Mouse (Mus musculus) hindbrain, embryonic 13.5 days (tissue): Measurements from ENCODE around the gene Rasgrf2. TPM values are rescaled to one million over a fixed set of nuclear protein-coding genes. Genes with fewer than 3 reads are reported as not detected.

Experiments
- ATAC-seq: fragments of 200-750 bp; cut with Nextera tagmentation; 2 replicates; pipeline ENCODE4 v1.8.0; 2017; ENCODE audit warnings: moderate TSS enrichment; ENCODE audit not compliant: low FRiP score
- H3K27ac ChIP-seq: fragments of 300-500 bp; sonication (generic); 2 replicates; pipeline ENCODE4 v1.5.1; 2015; ENCODE audit warnings: inconsistent platforms, mild to moderate bottlenecking, moderate library complexity
- H3K27me3 ChIP-seq: fragments of 300-500 bp; sonication (generic); 2 replicates; pipeline ENCODE4 v1.6.1; 2015; ENCODE audit warnings: mild to moderate bottlenecking, inconsistent platforms
- H3K36me3 ChIP-seq: fragments of 300-500 bp; sonication (generic); 2 replicates; pipeline ENCODE4 v1.6.1; 2015; ENCODE audit warnings: mild to moderate bottlenecking, inconsistent platforms
- H3K4me1 ChIP-seq: fragments of 300-500 bp; sonication (generic); replicated peaks from 2 replicates; pipeline ENCODE4 v1.6.1; 2015; ENCODE audit warnings: inconsistent platforms
- H3K4me2 ChIP-seq: fragments of 300-500 bp; sonication (generic); 2 replicates; pipeline ENCODE4 v1.6.1; 2015; ENCODE audit warnings: inconsistent platforms, mild to moderate bottlenecking, moderate library complexity
- H3K4me3 ChIP-seq: fragments of 300-500 bp; sonication (generic); 2 replicates; pipeline ENCODE4 v1.5.1; 2015; ENCODE audit warnings: mild to moderate bottlenecking, inconsistent platforms
- H3K9ac ChIP-seq: fragments of 300-500 bp; sonication (generic); 2 replicates; pipeline ENCODE4 v1.6.1; 2015; ENCODE audit warnings: mild to moderate bottlenecking, inconsistent platforms
- H3K9me3 ChIP-seq: fragments of 300-500 bp; sonication (generic); 2 replicates; pipeline ENCODE4 v1.6.1; 2016; ENCODE audit warnings: inconsistent platforms
- WGBS: fragments of 180-500 bp; shearing (Covaris S2); methylation state at CpG from one replicate; pipeline ENCODE4 v1.1.7; 2015; 5-methylcytosine and 5-hydroxymethylcytosine counted together
- polyA plus RNA-seq: library from polyadenylated mRNA; unstranded; fragments of >200 nt; fragmentation: Nextera tagmentation; extraction: Ambion mirVana; gene quantifications from 2 replicates; pipeline ENCODE4 v1.2.1, GENCODE M21; 2015

Gene Rasgrf2
- polyA plus RNA-seq, 1 experiment from 2014 or later, result 2.5 TPM

DNA sequence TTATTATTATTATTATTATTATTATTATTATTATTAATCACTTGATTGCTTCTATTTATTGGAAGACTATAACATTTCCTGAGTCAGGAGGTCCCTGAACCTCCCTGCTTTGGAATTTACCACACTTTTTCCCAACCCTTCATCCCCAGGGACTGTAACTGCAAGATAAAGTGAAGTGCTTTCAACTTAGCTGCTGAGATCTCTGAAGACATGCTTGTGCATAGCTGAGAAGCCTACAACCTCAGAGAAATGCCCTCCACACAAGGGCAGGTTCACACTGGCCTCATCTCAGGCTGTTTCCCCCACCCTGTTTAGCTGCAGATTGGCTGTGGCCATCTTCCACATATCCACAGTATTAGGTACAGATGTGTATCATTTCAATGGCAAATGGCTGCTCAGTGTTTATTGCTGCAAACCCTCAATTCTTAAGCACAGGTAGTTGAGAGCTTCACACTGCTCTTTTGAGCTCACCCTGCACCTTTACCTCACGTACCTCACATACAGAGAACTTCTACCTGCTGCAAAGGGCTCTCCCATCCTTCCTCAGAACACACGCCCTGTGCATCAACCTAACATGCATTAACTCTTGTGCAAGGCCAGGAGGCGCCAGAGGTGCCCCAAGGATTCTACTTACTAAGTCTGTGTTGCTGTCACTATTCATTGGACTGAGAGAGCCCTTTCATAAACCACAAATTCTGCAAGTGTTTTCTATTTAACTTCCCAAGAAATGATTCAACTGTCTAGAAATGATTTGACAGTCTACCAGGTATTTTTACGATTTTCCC is 202.7 kb downstream of the Rasgrf2 start:
- no peak overlapping the region for H3K4me3 ChIP-seq
- no peaks in the 10 kb centered on the region for H3K36me3 ChIP-seq
- H3K4me1 ChIP-seq, result no peaks in the 10 kb centered on the region
- H3K27me3 ChIP-seq, result no peaks in the 10 kb centered on the region
- H3K9ac ChIP-seq, result no peak overlapping the region
- no peaks in the 10 kb centered on the region for H3K9me3 ChIP-seq
- no peak overlapping the region for H3K27ac ChIP-seq
- ATAC-seq, result no peak
- WGBS, result 73% methylated on average over 4 of the region's 4 CpGs
- H3K4me2 ChIP-seq, result no peak overlapping the region

DNA sequence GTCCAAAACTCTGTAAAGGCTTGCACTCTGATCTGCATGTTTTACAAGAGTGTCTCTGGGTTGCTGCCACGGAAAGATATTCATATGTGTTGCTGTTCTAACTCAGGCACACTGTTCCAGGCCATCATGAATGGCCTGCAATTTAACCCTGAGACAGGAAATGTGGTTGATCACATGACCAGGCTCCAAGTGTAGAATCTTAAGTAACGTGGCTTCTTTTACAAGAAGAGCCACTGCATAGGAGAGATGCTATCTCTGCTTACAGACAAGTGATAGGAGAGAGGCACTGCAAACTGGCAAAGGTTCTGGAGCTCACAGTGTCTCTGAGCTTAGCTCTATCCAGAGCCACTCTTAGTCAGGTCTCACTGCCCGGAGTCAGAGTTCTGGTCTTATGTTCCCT is 210.4 kb downstream of the Rasgrf2 start:
- Histone ChIP-seq H3K9ac (no peak overlapping the region), H3K27ac (no peak overlapping the region), H3K9me3 (no peaks in the 10 kb centered on the region), H3K36me3 (no peaks in the 10 kb centered on the region), H3K4me3 (no peak overlapping the region), H3K4me1 (0 out of 2 replicates have a peak, but pooled peaks cover 4% of the 10 kb centered on the region), H3K4me2 (no peak overlapping the region), H3K27me3 (no peaks in the 10 kb centered on the region)
- WGBS, result 78% methylated on average over 3 of the region's 3 CpGs
- ATAC-seq, result no peak

DNA sequence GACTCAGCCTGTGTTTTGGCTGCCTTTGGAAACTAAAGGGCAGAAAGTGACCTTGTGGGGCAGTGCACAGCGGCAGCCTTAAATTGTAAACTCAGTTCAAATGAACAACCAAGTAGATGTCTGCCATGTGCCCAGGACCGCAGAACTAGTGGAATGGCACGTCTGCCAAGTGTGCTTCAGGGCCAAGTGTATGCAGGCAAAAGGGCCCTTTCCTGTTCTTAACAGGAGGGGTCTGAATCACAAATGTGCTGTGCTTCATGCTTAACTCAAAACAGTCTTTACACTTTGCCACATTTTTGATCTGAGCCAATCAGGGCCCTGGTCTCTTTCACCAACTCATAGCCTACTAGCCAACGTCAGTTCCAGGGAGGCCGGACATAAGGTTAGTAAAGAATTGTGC is 212.7 kb downstream of the Rasgrf2 start:
- Histone ChIP-seq H3K9me3 (no peaks in the 10 kb centered on the region), H3K4me2 (no peak overlapping the region), H3K4me1 (peaks cover 13% of the 10 kb centered on the region), H3K4me3 (no peak overlapping the region), H3K36me3 (no peaks in the 10 kb centered on the region), H3K27ac (no peak overlapping the region), H3K27me3 (no peaks in the 10 kb centered on the region), H3K9ac (no peak overlapping the region)
- no peak for ATAC-seq
- WGBS, result 92% methylated on average over 5 of the region's 5 CpGs

DNA sequence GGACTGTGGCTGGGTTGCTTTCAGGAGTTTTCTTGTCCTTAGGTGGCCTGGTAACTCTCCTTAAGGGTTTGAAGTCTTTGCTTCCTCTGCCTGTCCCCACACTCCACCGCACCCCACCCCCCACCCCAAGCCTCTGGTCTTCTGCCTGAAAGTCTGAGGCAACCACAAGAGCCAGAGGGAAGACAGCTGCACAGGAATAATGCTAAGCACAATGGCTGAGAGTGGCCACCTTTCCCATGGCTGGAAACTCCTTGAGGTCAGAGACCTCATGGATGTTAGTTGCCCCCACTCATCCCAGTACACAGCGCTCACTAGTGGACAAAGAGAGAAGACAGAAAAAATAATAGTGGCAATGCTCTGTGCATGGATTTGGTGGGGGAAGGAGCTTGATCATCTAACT is 213.6 kb downstream of the Rasgrf2 start:
- Histone ChIP-seq H3K9ac (no peak overlapping the region), H3K27ac (no peak overlapping the region), H3K4me3 (no peak overlapping the region), H3K4me1 (peaks cover 13% of the 10 kb centered on the region), H3K4me2 (no peak overlapping the region), H3K36me3 (no peaks in the 10 kb centered on the region), H3K27me3 (no peaks in the 10 kb centered on the region), H3K9me3 (no peaks in the 10 kb centered on the region)
- no peak for ATAC-seq
- 92% methylated on average over 2 of the region's 2 CpGs for WGBS

DNA sequence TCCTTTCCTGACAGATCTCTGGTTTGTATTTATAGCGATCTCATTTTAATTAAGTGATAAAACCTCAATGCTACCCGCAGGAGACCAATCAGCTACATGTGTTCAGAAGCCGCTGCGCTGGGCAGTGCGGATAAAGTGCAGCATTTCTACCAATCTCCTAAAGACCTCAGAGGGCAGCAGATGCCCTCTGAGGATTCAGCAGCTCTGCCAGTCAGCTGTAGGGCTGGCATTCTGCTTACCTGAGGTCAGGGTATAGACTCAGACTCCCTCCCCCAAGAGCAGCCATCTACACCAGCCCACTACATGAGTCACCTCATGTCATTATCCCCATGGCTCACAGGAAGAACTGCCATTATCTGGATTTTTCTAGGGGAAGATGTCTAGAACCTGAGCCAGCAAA is 215.1 kb downstream of the Rasgrf2 start:
- no peaks in the 10 kb centered on the region for H3K27me3 ChIP-seq
- H3K9ac ChIP-seq, result no peak overlapping the region
- no peaks in the 10 kb centered on the region for H3K36me3 ChIP-seq
- WGBS, result 85% methylated on average over 5 of the region's 5 CpGs
- no peak overlapping the region for H3K4me3 ChIP-seq
- no peak overlapping the region for H3K4me2 ChIP-seq
- H3K27ac ChIP-seq, result no peak overlapping the region
- ATAC-seq, result peak; percentile 12; the same call in 1 of the 2 replicates
- H3K9me3 ChIP-seq, result no peaks in the 10 kb centered on the region
- peaks cover 13% of the 10 kb centered on the region for H3K4me1 ChIP-seq

DNA sequence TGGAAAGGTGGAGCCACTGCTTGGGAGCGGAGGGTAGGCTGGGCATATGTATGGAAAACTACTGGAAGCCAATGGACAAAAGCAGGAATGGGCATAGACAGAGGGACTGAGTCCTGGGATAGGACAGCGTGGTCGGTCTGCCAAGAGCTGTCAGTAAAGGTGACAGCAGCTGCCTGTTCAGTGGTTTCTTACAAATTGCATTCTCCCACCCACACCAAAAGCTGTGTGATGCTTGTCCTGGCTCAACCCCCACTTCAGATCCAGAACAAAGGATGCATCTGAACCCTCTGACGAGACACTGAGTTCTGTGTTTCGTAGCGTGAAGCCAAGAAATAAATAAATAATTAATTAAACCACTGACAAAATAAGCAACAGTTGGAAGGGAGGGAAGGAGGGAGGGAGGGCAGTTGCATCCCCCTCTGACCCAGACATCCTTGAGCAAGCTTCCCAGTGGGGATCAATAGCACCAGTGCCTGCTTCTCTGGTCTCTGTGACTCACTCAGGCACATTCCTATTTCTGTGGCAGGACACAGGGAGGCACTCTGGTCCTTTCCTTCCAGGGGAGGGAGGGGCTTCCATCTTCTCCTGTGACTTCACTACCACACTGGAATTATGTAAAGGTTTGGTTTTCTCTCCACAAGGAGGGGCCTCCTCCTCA is 215.7 kb downstream of the Rasgrf2 start:
- no peak overlapping the region for H3K4me3 ChIP-seq
- no peaks in the 10 kb centered on the region for H3K27me3 ChIP-seq
- peak overlapping the region; percentile 39; the same call in 1 of the 2 replicates for H3K9ac ChIP-seq
- 41% methylated on average over 6 of the region's 6 CpGs for WGBS
- peaks cover 13% of the 10 kb centered on the region for H3K4me1 ChIP-seq
- H3K9me3 ChIP-seq, result no peaks in the 10 kb centered on the region
- H3K4me2 ChIP-seq, result peak overlapping the region; percentile 32; the same call in 1 of the 2 replicates
- no peaks in the 10 kb centered on the region for H3K36me3 ChIP-seq
- peak; percentile 82 for ATAC-seq
- H3K27ac ChIP-seq, result no peak overlapping the region

DNA sequence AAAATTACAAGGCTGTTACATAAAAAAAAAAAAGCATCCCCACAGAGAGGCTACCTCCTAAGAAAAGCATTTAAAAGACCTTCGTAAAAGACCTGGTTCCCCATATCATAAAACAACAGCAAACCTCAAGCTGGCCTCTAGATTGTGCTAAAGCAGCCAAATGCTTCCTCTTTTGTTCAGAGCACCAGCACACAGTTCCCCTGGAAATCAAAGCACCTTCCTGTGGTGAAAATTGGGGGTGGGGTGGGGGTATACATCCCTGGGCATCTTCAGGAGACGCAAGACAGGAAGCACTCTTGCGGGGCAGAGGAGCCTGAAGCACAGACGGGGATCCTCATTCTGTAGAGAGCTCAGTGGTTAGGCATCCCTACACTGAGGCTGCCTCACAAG is 216.3 kb downstream of the Rasgrf2 start:
- peak overlapping the region; percentile 32; the same call in 1 of the 2 replicates for H3K4me2 ChIP-seq
- H3K27ac ChIP-seq, result no peak overlapping the region
- WGBS, result 26% methylated on average over 4 of the region's 4 CpGs
- no peaks in the 10 kb centered on the region for H3K36me3 ChIP-seq
- ATAC-seq, result no peak; the same call in 1 of the 2 replicates
- H3K4me1 ChIP-seq, result peaks cover 13% of the 10 kb centered on the region
- peak overlapping the region; percentile 39; the same call in 1 of the 2 replicates for H3K9ac ChIP-seq
- H3K4me3 ChIP-seq, result no peak overlapping the region
- no peaks in the 10 kb centered on the region for H3K27me3 ChIP-seq
- H3K9me3 ChIP-seq, result no peaks in the 10 kb centered on the region

DNA sequence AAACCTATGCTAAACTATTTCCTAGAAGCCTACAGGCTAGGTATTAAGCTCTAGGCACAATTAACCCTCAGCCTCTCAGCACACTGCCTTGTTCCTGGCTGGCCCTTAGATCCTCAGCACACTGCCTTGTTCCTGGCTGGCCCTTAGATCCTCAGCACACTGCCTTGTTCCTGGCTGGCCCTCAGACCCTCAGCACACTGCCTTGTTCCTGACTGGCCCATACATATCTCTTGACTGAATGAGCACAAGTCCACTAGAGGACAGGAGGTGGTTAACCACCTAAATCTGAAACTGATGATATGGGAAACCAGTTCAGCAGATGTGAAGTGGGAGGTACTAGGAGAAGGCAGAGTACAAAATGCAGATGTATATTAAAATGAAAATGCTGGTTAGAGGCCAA is 219.8 kb downstream of the Rasgrf2 start:
- Histone ChIP-seq H3K4me2 (no peak overlapping the region), H3K9ac (no peak overlapping the region), H3K36me3 (no peaks in the 10 kb centered on the region), H3K4me3 (no peak overlapping the region), H3K27me3 (no peaks in the 10 kb centered on the region), H3K4me1 (peaks cover 13% of the 10 kb centered on the region), H3K27ac (no peak overlapping the region), H3K9me3 (no peaks in the 10 kb centered on the region)
- ATAC-seq, result no peak

DNA sequence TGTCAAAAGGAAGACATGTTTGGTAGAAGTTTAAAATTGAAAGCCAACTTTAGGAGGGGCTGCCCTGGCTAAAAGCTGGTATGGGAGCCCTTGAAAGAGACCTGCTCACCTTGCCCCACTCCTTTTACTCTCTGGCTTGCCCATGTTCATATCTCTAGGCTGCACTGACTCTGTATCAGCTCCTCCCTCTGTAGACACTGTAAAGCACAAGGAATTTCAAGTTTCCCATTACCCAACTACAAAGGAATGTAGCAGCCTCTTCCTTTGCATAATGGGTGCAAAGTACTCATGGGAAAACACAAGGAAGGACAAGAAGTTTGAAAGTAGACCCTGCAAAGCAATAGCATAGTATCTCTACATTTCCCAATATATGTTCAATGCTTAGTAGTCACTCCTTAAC is 220.2 kb downstream of the Rasgrf2 start:
- no peak for ATAC-seq
- H3K36me3 ChIP-seq, result no peaks in the 10 kb centered on the region
- H3K4me2 ChIP-seq, result no peak overlapping the region
- H3K27me3 ChIP-seq, result no peaks in the 10 kb centered on the region
- H3K27ac ChIP-seq, result no peak overlapping the region
- H3K4me1 ChIP-seq, result peaks cover 11% of the 10 kb centered on the region
- H3K9me3 ChIP-seq, result no peaks in the 10 kb centered on the region
- no peak overlapping the region for H3K4me3 ChIP-seq
- H3K9ac ChIP-seq, result no peak overlapping the region

DNA sequence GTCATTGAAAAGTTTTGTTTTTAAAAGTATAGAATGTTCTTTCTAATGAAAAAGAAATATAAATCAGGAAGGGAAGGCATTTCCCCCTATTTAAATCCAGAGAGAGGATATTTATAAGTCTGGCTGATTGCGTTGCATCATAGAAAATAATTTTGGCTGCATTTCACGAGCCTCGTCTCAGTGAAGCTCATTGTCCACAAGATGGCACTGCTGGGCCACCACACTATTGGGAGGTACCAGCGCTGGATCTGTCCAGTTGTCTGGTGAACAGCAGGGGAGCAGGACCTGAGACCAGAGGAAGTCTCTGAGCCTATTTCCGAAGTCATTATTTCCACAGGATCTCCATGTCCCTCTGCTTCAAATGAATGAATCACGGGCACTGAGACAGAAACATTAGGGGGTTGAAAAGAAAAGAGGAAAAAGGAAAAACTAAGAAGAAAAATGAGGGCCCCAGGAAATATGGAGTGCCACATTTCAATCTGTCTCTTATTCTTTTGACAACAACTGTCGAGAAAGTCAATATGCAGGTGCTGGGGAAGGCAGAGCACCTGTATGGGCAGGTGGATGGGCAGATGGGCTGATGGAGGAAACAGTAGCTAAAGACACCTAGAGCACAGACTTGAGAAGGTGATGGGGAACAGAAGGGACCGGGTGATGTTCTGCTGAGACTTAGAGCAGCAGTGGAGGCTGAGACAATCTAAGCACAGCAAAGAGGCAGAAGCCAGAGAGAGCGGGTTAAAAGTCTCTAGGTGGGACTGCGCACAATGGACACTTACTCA is 223.1 kb downstream of the Rasgrf2 start:
- Histone ChIP-seq H3K4me2 (no peak overlapping the region), H3K27me3 (no peaks in the 10 kb centered on the region), H3K27ac (no peak overlapping the region), H3K9ac (0 out of 2 replicates have a peak overlapping the region, but pooled peaks have one; percentile 5), H3K9me3 (no peaks in the 10 kb centered on the region), H3K36me3 (no peaks in the 10 kb centered on the region), H3K4me1 (no peaks in the 10 kb centered on the region), H3K4me3 (no peak overlapping the region)
- ATAC-seq, result peak; percentile 89
- 44% methylated on average over 10 of the region's 10 CpGs for WGBS

DNA sequence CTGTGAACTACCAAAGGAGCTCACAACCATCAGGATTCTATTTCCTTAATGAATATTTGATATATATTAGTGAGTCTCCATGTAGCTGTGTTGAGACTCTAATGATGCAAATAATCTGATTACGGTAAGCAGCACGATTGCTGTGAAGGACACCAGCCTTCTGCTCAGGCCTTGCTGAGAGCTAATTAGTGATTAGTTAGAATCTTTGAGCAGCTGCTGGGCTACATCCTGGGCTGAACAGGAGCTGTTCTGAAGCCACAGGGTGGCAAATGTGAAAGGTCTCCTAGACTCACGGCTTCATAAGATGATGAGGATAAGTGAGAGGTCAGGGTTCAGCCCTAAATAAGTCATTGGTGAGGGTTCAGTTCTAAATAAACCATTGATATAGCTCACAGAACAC is 225.1 kb downstream of the Rasgrf2 start:
- Histone ChIP-seq H3K9ac (no peak overlapping the region), H3K27me3 (no peaks in the 10 kb centered on the region), H3K9me3 (no peaks in the 10 kb centered on the region), H3K36me3 (no peaks in the 10 kb centered on the region), H3K27ac (no peak overlapping the region), H3K4me3 (no peak overlapping the region), H3K4me2 (no peak overlapping the region), H3K4me1 (no peaks in the 10 kb centered on the region)
- ATAC-seq, result peak; percentile 38; the same call in 1 of the 2 replicates
- 57% methylated on average over 3 of the region's 3 CpGs for WGBS

DNA sequence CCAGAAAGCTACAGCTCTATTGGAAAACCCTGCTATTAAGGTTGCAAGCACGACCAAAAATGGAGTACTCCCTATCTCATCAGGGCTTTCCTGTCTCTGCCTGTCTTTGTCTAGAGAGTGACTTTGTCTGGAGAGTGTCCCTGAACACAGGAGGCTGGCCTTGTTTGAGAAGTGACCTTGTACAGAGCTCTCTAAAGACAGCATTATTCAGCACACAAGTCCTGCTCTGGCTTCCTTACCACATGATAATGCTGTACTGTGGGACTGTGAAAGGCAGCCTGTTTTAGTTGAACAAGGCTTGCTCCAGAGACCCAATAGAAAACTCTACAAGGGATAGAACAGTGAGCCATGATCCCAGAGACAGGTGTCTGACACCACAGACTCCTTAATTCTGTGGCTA is 235.0 kb downstream of the Rasgrf2 start:
- H3K27ac ChIP-seq, result no peak overlapping the region
- no peak for ATAC-seq
- no peak overlapping the region for H3K4me3 ChIP-seq
- no peaks in the 10 kb centered on the region for H3K4me1 ChIP-seq
- no peak overlapping the region for H3K9ac ChIP-seq
- no peaks in the 10 kb centered on the region for H3K9me3 ChIP-seq
- no peaks in the 10 kb centered on the region for H3K36me3 ChIP-seq
- no peak overlapping the region for H3K4me2 ChIP-seq
- H3K27me3 ChIP-seq, result no peaks in the 10 kb centered on the region
- WGBS, result 74% methylated on average over 1 of the region's 1 CpGs
